Mouse (Mus musculus): ENCODE results near the gene Col28a1.

The Col28a1 gene

GRCm38 (mm10) chr6:8025332-8026129 lies 166.9 kb downstream of the Col28a1 start:
- DNase-seq (ENCODE audit: extremely low read depth, insufficient read length, low spot score) = no peak

GRCm38 (mm10) chr6:8023527-8023926 lies 168.9 kb downstream of the Col28a1 start:
- DNase-seq (ENCODE audit: extremely low read depth, insufficient read length, low spot score) = no peak

GRCm38 (mm10) chr6:7994736-7995135 lies 197.7 kb downstream of the Col28a1 start:
- no peak for DNase-seq (ENCODE audit: extremely low read depth, insufficient read length, low spot score)

- peak; percentile 18 for DNase-seq (ENCODE audit: extremely low read depth, insufficient read length, low spot score)
These were observed 208.8 kb downstream of the Col28a1 start for GRCm38 (mm10) chr6:7983646-7983979.

GRCm38 (mm10) chr6:7982958-7983645 lies 209.3 kb downstream of the Col28a1 start:
- peak; percentile 72 for DNase-seq (ENCODE audit: extremely low read depth, insufficient read length, low spot score)

GRCm38 (mm10) chr6:7971020-7971760 lies 221.2 kb downstream of the Col28a1 start:
- no peak for DNase-seq (ENCODE audit: extremely low read depth, insufficient read length, low spot score)

- DNase-seq (ENCODE audit: extremely low read depth, insufficient read length, low spot score) = no peak
These were observed 223.0 kb downstream of the Col28a1 start for GRCm38 (mm10) chr6:7969376-7969775.

GRCm38 (mm10) chr6:7965833-7966522 lies 226.4 kb downstream of the Col28a1 start:
- no peak for DNase-seq (ENCODE audit: extremely low read depth, insufficient read length, low spot score)

GRCm38 (mm10) chr6:7962749-7963148 lies 229.7 kb downstream of the Col28a1 start:
- no peak for DNase-seq (ENCODE audit: extremely low read depth, insufficient read length, low spot score)

GRCm38 (mm10) chr6:7952208-7952607 lies 240.2 kb downstream of the Col28a1 start:
- DNase-seq (ENCODE audit: extremely low read depth, insufficient read length, low spot score) = no peak

GRCm38 (mm10) chr6:7951778-7952177 lies 240.6 kb downstream of the Col28a1 start:
- DNase-seq (ENCODE audit: extremely low read depth, insufficient read length, low spot score) = no peak

Data from 3134 (cell line).